Mouse (Mus musculus): ENCODE data around the gene Nup93.

- TF ChIP-seq CTCF (IDR thresholded peaks at IDR 0.05; ENCODE audit: control insufficient read depth, insufficient read depth, insufficient read length) = no peak
- no peak for TF ChIP-seq MYOD1 (IDR thresholded peaks at IDR 0.05; ENCODE audit: control insufficient read depth, insufficient read length, low read depth)
- no peak for TF ChIP-seq MYOG (IDR thresholded peaks at IDR 0.05; ENCODE audit: control insufficient read depth, extremely low read depth, insufficient read length)
- TF ChIP-seq CEBPB (IDR thresholded peaks at IDR 0.05; ENCODE audit: low read depth) = no peak
- TF ChIP-seq MAX (IDR thresholded peaks at IDR 0.05) = no peak
- no peak for TF ChIP-seq USF1 (IDR thresholded peaks at IDR 0.05; ENCODE audit: low read depth)
Observed at GRCm38 (mm10) chr8:94345657-94346056, 131.3 kb downstream of the Nup93 start.
